Mouse (Mus musculus) erythroblast, embryonic 14.5 days (primary cell): ENCODE measurements around the gene Eomes. TPM values are rescaled to one million over a fixed set of nuclear protein-coding genes. Genes with fewer than 3 reads are reported as not detected.

Experiments used
- H3K27me3 ChIP-seq: 2 replicates; pipeline ENCODE4 v1.6.1; 2012; ENCODE audit warnings: inconsistent platforms; ENCODE audit not compliant: control insufficient read depth
- H3K36me3 ChIP-seq: 2 replicates; pipeline ENCODE4 v1.6.1; 2012; ENCODE audit warnings: mild to moderate bottlenecking, inconsistent platforms; ENCODE audit not compliant: control insufficient read depth
- H3K4me1 ChIP-seq: 2 replicates; pipeline ENCODE4 v1.6.1; 2012; ENCODE audit warnings: inconsistent platforms; ENCODE audit not compliant: control insufficient read depth
- H3K4me3 ChIP-seq: replicated peaks from 2 replicates; pipeline ENCODE3; 2012; ENCODE audit warnings: moderate library complexity, mild to moderate bottlenecking, inconsistent platforms
- H3K9me3 ChIP-seq: 2 replicates; pipeline ENCODE4 v1.6.1; 2012; ENCODE audit warnings: low read length, inconsistent platforms, mixed read lengths; ENCODE audit not compliant: control insufficient read depth
- GATA1 ChIP-seq: IDR thresholded peaks from 2 replicates; pipeline ENCODE4 v1.6.1; 2012; ENCODE audit warnings: low read length, inconsistent platforms, mixed read lengths
- TAL1 ChIP-seq: IDR thresholded peaks from 3 replicates; pipeline ENCODE4 v1.6.1; 2012; ENCODE audit warnings: low read length, inconsistent platforms, mixed read lengths
- polyA plus RNA-seq: library from polyadenylated mRNA; stranded (reverse); fragments of >175 nt; gene quantifications from 2 replicates; pipeline ENCODE4 v1.2.3, GENCODE M21; 2012

Gene Eomes
- polyA plus RNA-seq, 1 experiment = not detected

DNA sequence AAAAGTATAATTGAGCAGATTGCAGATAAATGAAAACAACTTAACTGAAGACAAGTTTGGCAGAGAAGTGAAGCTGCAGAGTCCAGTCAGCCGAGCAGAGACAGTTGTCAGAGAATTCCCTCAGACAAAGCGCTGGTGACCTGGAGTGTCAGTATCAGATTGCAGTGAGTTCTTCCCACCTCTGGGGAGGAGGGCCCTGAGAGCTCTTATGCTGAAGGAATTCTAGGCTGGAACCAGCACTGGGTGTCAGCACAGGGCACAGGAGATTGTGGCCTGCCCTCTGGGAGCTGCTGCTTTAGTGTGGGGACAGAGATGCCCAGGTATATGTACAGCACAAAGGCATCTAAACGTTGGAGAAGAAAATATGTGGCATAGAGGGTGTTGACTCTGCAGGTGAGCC lies 42.8 kb downstream of the Eomes start:
- Histone ChIP-seq H3K36me3 (peaks cover 41% of the 10 kb centered on the region), H3K9me3 (no peaks in the 10 kb centered on the region), H3K4me3 (no peak overlapping the region), H3K27me3 (no peaks in the 10 kb centered on the region), H3K4me1 (peaks cover 7% of the 10 kb centered on the region)
- TF ChIP-seq GATA1 = no peak
- no peak for TF ChIP-seq TAL1

DNA sequence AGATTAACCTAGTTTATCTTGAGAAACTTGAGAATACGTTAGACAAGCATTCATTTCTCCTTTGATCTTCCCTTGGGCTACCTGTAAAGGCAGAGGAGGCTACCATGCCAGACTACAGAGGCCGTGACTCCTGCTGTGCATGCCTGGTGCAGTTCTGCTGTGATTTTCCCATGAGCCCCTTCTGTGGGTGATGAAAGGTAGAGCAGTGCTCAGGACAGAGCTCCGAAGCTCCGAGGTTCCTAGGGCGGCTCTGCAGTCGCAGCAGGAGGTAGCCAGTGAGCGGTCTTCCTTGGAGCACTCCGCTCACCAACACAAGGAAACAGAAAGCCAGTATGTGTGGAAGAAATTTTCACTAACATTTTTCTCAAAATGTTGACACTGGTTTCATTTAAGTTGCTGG lies 43.6 kb downstream of the Eomes start:
- TF ChIP-seq TAL1 = no peak
- no peak for TF ChIP-seq GATA1
- Histone ChIP-seq H3K9me3 (no peaks in the 10 kb centered on the region), H3K4me3 (no peak overlapping the region), H3K27me3 (no peaks in the 10 kb centered on the region), H3K4me1 (peaks cover 2% of the 10 kb centered on the region; the same call in 1 of the 2 replicates), H3K36me3 (peaks cover 44% of the 10 kb centered on the region)

DNA sequence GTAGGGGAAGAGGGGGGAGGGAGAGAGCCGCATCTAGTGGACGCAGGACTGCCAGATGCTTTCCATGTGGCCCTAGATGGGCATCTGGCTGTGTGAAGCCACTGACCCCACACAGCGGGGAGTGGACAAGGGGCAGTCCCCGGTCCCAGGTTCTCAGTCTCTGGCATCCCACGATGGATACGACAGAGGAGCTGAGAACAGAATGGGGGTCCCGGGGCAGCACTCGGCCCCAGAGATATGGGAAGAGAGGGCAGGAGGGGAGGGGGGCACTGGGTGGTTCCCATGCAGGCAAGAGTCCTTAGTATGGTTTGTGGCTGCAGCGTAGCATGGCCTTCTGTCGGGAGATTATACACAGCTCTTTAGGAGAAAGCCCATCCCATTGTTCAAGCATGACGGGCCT lies 45.7 kb downstream of the Eomes start:
- H3K4me1 ChIP-seq = peaks cover 2% of the 10 kb centered on the region; the same call in 1 of the 2 replicates
- H3K4me3 ChIP-seq = no peak overlapping the region
- H3K36me3 ChIP-seq = peaks cover 58% of the 10 kb centered on the region
- no peaks in the 10 kb centered on the region for H3K27me3 ChIP-seq
- H3K9me3 ChIP-seq = no peaks in the 10 kb centered on the region
- TF ChIP-seq TAL1 = no peak
- TF ChIP-seq GATA1 = no peak

DNA sequence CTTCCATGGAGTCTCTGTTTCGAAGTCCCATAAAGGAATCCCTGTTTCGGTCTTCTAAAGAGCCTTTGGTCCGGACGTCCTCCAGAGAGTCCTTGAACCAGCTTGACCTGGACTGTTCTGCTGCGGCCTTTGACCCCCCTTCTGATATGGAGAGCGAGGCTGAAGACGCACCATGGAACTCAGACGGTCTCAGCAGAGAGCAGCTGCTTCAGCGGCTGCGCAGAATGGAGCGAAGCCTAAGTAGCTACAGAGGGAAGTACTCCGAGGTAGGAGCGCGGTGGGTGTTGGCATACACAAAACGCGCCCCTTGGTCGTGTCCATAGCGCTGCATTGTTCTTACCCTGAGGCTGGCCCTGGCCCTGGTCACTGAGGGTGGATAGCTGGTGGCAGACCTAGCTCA lies 49.0 kb downstream of the Eomes start:
- no peaks in the 10 kb centered on the region for H3K27me3 ChIP-seq
- no peaks in the 10 kb centered on the region for H3K4me1 ChIP-seq
- H3K4me3 ChIP-seq = no peak overlapping the region
- TF ChIP-seq GATA1 (no peak), TAL1 (no peak)
- H3K9me3 ChIP-seq = no peaks in the 10 kb centered on the region
- H3K36me3 ChIP-seq = peaks cover 80% of the 10 kb centered on the region

DNA sequence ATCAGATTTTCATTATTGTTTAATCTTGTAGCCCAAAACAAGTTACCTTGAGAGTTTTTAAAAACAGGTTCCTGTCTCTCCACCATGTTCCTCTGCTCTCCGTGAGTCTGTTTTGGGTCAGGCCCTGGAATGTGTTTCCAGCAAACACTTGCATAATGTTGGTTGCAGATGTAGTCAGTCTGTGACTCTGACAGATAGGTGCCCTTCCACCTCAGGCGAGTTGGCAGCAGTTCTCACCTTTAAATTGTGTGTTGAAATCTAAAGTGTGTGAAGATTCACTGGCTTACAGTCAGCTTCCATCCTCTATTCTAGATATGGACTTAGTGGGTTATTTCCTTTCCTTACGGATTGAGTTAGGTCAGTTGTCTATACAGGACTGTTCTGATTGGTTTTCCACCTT lies 51.8 kb downstream of the Eomes start:
- Histone ChIP-seq H3K9me3 (no peaks in the 10 kb centered on the region), H3K36me3 (peaks cover 87% of the 10 kb centered on the region), H3K4me1 (no peaks in the 10 kb centered on the region), H3K27me3 (no peaks in the 10 kb centered on the region), H3K4me3 (no peak overlapping the region)
- no peak for TF ChIP-seq TAL1
- TF ChIP-seq GATA1 = no peak

DNA sequence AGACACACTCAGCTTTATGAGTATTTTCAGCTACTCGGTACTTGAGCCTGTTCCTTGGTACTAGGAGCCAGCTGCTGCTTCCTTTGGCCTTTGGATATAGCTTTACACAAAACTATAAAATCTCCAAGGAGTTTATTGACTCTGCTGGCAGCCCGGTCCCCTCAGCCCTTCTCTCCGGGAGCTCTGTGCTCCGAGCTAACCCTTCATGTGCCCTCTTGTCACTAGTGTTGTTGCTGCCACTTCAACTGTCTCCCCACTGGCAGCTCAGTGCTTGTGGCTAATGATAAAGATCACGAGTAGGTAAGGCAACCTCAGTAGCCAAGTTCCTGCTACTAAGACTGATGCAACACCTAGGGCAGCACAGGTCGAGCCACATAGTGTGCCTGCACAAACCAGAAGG lies 52.7 kb downstream of the Eomes start:
- TF ChIP-seq TAL1 = no peak
- TF ChIP-seq GATA1 = no peak
- Histone ChIP-seq H3K27me3 (no peaks in the 10 kb centered on the region), H3K36me3 (peaks cover 87% of the 10 kb centered on the region), H3K4me3 (no peak overlapping the region), H3K9me3 (no peaks in the 10 kb centered on the region), H3K4me1 (no peaks in the 10 kb centered on the region)

DNA sequence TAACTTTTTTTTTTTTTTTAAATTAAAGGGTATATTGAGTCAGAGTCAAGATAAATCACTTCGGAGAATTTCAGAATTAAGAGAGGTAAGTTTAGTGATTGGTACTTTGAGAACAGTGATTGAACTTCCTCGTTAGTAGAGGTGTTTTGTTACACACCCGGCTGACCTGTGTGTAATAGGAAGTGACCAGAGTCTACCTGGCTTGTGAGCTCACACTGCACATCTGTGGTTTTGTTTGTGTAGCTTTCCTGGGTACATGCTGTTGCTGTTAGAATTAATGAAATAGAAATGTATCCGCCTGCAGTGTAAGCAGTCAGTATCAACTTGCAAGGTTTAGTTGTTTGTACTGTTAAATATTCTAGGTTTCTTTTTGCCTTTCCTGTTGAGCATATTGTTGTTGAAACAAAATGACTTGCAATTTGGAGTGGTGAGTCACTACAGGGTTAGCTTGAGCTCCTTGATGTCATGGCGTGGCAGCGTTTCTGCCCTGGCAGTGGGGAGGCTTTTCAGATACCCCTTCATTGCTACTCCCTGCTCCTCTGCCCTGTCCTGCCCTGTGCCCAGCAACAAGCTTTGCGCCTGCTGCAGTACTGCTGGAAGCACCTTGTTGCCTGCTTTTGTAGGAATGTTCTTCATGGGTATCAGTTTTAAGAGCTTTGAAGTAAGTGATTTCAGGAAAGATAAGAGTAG lies 54.6 kb downstream of the Eomes start:
- H3K27me3 ChIP-seq = no peaks in the 10 kb centered on the region
- peaks cover 7% of the 10 kb centered on the region for H3K4me1 ChIP-seq
- TF ChIP-seq GATA1 = no peak
- no peak for TF ChIP-seq TAL1
- H3K9me3 ChIP-seq = no peaks in the 10 kb centered on the region
- peaks cover 86% of the 10 kb centered on the region for H3K36me3 ChIP-seq
- H3K4me3 ChIP-seq = no peak overlapping the region

Other genes with a start within 250 kb of the Eomes start
- 0.88 and 0.92 TPM in 2 replicates for gene Golga4, start 28.1 kb downstream of the Eomes start, polyA plus RNA-seq
- gene Itga9, start 128.5 kb downstream of the Eomes start, polyA plus RNA-seq = under 0.01 and 0.02 TPM in 2 replicates